Mouse (Mus musculus): ENCODE results near the gene Olfr724.

GRCm38 (mm10) chr14:49955890-49956289, 7.2 kb downstream of the Olfr724 start:
- TF ChIP-seq EP300 (IDR thresholded peaks at IDR 0.05; ENCODE audit: low read depth) = no peak
- TF ChIP-seq CTCF (IDR thresholded peaks at IDR 0.05; ENCODE audit: low read depth) = no peak
